Mouse (Mus musculus): ENCODE results near the gene Abcc6. TPM values are rescaled to one million over a fixed set of nuclear protein-coding genes. Genes with fewer than 3 reads are reported as not detected.

Gene Abcc6
- total and polyA plus RNA-seq, 3 experiments = 0.14 TPM; not detected in 2

DNA sequence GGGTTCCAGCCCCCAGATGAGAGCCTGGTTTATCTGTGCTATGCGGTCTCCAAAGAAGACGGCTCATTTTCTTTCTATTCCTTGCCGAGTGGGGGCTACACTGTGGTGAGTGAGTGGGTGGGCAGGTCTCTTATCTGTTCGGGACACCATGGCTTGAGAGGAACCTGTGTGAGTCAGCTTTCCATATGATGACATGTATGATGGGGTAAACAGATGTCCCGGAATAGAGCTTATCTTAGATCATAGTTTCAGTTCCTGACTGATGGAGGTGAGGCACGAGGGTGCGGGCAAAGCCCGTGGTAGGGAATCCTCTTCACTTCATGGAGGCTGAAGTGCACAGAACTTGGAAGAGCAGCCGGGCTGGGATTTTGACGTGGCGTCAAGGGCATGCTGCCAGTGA, 15.8 kb upstream of the Abcc6 start:
- no peak overlapping the region for H3K27ac ChIP-seq
- no peak overlapping the region for H3K4me3 ChIP-seq
- no peaks in the 10 kb centered on the region for H3K27me3 ChIP-seq (ENCODE audit: control insufficient read depth, insufficient read depth, low read length)
- DNase-seq = no peak
- no peaks in the 10 kb centered on the region for H3K36me3 ChIP-seq (ENCODE audit: control insufficient read depth, insufficient read depth, low read length)
- intact Hi-C loops (cut with DNase I) = no loop called here
- H3K9ac ChIP-seq (ENCODE audit: low read depth, low read length) = no peak overlapping the region
- no peaks in the 10 kb centered on the region for H3K79me2 ChIP-seq (replicated peaks; ENCODE audit: control insufficient read depth, insufficient read depth, low read length)
- 58% methylated on average over 11 of the region's 11 CpGs for WGBS
- TF ChIP-seq CTCF (IDR thresholded peaks at IDR 0.05) (no peak), EP300 (IDR thresholded peaks at IDR 0.05; ENCODE audit: insufficient read depth, low read depth, low read length) (no peak), POLR2A (IDR thresholded peaks at IDR 0.05; ENCODE audit: insufficient read depth, low read depth, low read length) (no peak)
- no peaks in the 10 kb centered on the region for H3K4me1 ChIP-seq (ENCODE audit: control insufficient read depth, insufficient read depth, low read length)

DNA sequence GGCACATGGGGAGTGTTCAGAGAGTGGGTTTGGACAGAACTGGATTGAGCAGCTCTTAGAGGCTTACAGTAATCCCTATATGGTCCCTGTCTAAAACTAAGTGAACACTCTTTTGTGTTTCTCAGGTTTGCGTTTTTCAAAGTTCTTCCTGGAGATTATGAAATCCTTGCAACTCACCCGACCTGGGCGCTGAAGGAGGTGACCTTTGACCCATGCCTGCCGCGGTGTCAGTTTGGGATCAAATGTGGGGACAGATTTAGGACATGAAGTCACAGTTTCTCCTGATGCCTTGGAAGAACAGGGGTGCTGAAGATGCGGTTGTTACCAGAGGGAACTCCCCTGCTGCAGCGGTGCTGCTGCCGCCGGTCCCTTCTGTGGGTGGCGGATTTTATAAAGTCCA, 14.0 kb upstream of the Abcc6 start:
- WGBS = 92% methylated on average over 10 of the region's 10 CpGs
- intact Hi-C loops (cut with DNase I) = no loop called here
- no peaks in the 10 kb centered on the region for H3K79me2 ChIP-seq (replicated peaks; ENCODE audit: control insufficient read depth, insufficient read depth, low read length)
- H3K4me1 ChIP-seq (ENCODE audit: control insufficient read depth, insufficient read depth, low read length) = no peaks in the 10 kb centered on the region
- H3K9ac ChIP-seq (ENCODE audit: low read depth, low read length) = no peak overlapping the region
- no peak for DNase-seq
- H3K4me3 ChIP-seq = no peak overlapping the region
- H3K36me3 ChIP-seq (ENCODE audit: control insufficient read depth, insufficient read depth, low read length) = no peaks in the 10 kb centered on the region
- H3K27me3 ChIP-seq (ENCODE audit: control insufficient read depth, insufficient read depth, low read length) = no peaks in the 10 kb centered on the region
- no peak overlapping the region for H3K27ac ChIP-seq
- TF ChIP-seq POLR2A (IDR thresholded peaks at IDR 0.05; ENCODE audit: insufficient read depth, low read depth, low read length) = no peak
- no peak for TF ChIP-seq CTCF (IDR thresholded peaks at IDR 0.05)
- no peak for TF ChIP-seq EP300 (IDR thresholded peaks at IDR 0.05; ENCODE audit: insufficient read depth, low read depth, low read length)

DNA sequence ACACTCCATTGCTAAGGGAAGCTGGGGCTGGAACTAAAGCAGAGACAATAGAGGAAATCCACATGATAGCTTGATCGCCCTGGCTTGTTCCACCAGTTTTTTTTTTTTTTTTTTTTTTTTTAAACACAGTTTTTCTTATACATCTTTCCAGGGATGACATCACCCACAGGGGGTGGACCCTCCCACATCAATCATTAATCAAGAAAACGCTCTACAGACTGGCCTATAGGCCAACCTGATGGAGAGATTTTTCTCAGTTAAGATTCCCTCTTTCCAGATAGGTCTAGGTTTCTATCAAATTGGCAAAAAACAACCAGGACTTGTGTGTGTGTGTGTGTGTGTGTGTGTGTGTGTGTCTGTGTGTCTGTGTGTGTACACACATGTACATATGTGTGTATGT, 9.8 kb upstream of the Abcc6 start:
- H3K9ac ChIP-seq (ENCODE audit: low read depth, low read length) = no peak overlapping the region
- H3K27ac ChIP-seq = no peak overlapping the region
- no peaks in the 10 kb centered on the region for H3K36me3 ChIP-seq (ENCODE audit: control insufficient read depth, insufficient read depth, low read length)
- intact Hi-C loops (cut with DNase I) = loop anchor here (10.0 kb wide), 1 partner anchor 205 kb away; the partner anchor contains the start of gene Grwd1
- DNase-seq = no peak
- H3K27me3 ChIP-seq (ENCODE audit: control insufficient read depth, insufficient read depth, low read length) = no peaks in the 10 kb centered on the region
- H3K4me3 ChIP-seq = no peak overlapping the region
- 71% methylated on average over 2 of the region's 2 CpGs for WGBS
- no peaks in the 10 kb centered on the region for H3K79me2 ChIP-seq (replicated peaks; ENCODE audit: control insufficient read depth, insufficient read depth, low read length)
- peaks cover 1% of the 10 kb centered on the region; the same call in 1 of the 2 replicates for H3K4me1 ChIP-seq (ENCODE audit: control insufficient read depth, insufficient read depth, low read length)
- TF ChIP-seq POLR2A (IDR thresholded peaks at IDR 0.05; ENCODE audit: insufficient read depth, low read depth, low read length) (no peak), EP300 (IDR thresholded peaks at IDR 0.05; ENCODE audit: insufficient read depth, low read depth, low read length) (no peak), CTCF (IDR thresholded peaks at IDR 0.05) (no peak)

DNA sequence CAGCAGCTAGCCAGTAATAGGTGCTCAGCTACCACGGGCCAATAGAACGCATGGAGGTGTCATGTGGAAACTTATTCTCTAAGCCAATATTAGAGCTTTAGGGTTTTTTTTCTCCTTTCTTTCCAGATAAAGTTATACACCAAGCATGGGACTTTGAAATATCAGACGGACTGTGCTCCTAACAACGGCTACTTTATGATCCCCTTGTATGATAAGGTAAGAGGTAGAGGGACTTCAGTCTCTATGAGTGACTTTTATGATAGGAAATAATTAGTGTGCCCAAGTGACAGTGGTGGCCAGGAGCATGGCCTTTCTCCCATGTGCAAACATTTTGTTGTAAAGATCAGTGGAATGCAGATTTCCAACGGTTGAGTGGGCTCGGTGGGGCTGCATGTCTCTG, 7.3 kb upstream of the Abcc6 start:
- Histone ChIP-seq H3K9ac (ENCODE audit: low read depth, low read length) (no peak overlapping the region), H3K27me3 (ENCODE audit: control insufficient read depth, insufficient read depth, low read length) (no peaks in the 10 kb centered on the region), H3K27ac (no peak overlapping the region), H3K79me2 (replicated peaks; ENCODE audit: control insufficient read depth, insufficient read depth, low read length) (peaks cover 2% of the 10 kb centered on the region), H3K4me1 (ENCODE audit: control insufficient read depth, insufficient read depth, low read length) (peaks cover 5% of the 10 kb centered on the region; the same call in 1 of the 2 replicates), H3K36me3 (ENCODE audit: control insufficient read depth, insufficient read depth, low read length) (no peaks in the 10 kb centered on the region), H3K4me3 (no peak overlapping the region)
- TF ChIP-seq POLR2A (IDR thresholded peaks at IDR 0.05; ENCODE audit: insufficient read depth, low read depth, low read length) (no peak), EP300 (IDR thresholded peaks at IDR 0.05; ENCODE audit: insufficient read depth, low read depth, low read length) (no peak), CTCF (IDR thresholded peaks at IDR 0.05) (no peak)
- intact Hi-C loops (cut with DNase I) = loop anchor here (10.0 kb wide), 1 partner anchor 203 kb away; the partner anchor contains the start of gene Grwd1
- DNase-seq = no peak
- WGBS = 89% methylated on average over 6 of the region's 6 CpGs

DNA sequence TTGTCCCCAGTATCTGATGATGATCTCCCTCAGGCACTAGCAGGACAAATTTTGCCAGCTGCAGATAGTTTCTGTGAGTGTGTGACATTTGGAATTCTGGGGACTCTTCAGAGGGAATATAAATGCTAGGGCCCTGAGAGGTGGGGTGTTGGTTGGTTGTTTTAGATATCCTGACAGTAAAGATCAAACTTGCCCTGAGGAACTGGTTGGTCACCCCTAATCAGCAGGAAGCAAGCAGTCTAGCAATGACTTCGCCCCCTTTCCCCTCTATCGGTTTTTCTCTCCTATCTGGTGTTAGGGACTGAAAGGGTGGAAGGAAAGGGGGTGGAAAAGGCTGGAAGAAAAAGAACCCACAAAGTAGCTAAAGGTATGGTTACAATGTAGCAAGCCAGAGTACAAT, 5.4 kb upstream of the Abcc6 start:
- Histone ChIP-seq H3K36me3 (ENCODE audit: control insufficient read depth, insufficient read depth, low read length) (no peaks in the 10 kb centered on the region), H3K9ac (ENCODE audit: low read depth, low read length) (no peak overlapping the region), H3K4me3 (no peak overlapping the region), H3K4me1 (ENCODE audit: control insufficient read depth, insufficient read depth, low read length) (peaks cover 5% of the 10 kb centered on the region; the same call in 1 of the 2 replicates), H3K79me2 (replicated peaks; ENCODE audit: control insufficient read depth, insufficient read depth, low read length) (peaks cover 2% of the 10 kb centered on the region), H3K27ac (no peak overlapping the region), H3K27me3 (ENCODE audit: control insufficient read depth, insufficient read depth, low read length) (no peaks in the 10 kb centered on the region)
- 50% methylated on average over 2 of the region's 2 CpGs for WGBS
- no peak for DNase-seq
- TF ChIP-seq CTCF (IDR thresholded peaks at IDR 0.05) (no peak), POLR2A (IDR thresholded peaks at IDR 0.05; ENCODE audit: insufficient read depth, low read depth, low read length) (no peak), EP300 (IDR thresholded peaks at IDR 0.05; ENCODE audit: insufficient read depth, low read depth, low read length) (no peak)
- intact Hi-C loops (cut with DNase I) = loop anchor here (10.0 kb wide), 1 partner anchor 201 kb away; the partner anchor contains the start of gene Grwd1

DNA sequence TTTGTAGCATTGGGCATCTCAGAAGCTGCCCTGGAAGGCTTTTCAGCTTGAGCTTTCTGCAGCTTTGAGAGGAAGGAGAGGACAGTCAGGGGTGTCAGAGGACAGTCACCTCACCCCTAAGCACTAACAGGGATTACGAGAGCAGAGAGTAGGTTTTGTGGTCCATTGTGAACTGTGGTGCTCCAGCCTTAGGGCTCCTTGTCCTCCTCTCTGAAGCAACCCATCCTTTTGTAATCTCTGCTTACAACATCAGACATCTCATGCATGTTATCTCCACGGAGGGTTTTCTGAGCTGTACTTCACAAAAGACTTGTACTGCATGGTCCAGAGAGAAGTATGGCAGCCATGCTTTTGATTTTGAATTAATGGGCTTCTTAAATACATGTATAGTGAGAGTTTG, 4.9 kb upstream of the Abcc6 start:
- no peaks in the 10 kb centered on the region for H3K27me3 ChIP-seq (ENCODE audit: control insufficient read depth, insufficient read depth, low read length)
- intact Hi-C loops (cut with DNase I) = loop anchor here (10.0 kb wide), 1 partner anchor 200 kb away; the partner anchor contains the start of gene Grwd1

More for the DNA sequence above, 4.9 kb upstream of the Abcc6 start:
- Histone ChIP-seq H3K79me2 (replicated peaks; ENCODE audit: control insufficient read depth, insufficient read depth, low read length) (peaks cover 2% of the 10 kb centered on the region), H3K27ac (no peak overlapping the region), H3K36me3 (ENCODE audit: control insufficient read depth, insufficient read depth, low read length) (no peaks in the 10 kb centered on the region), H3K4me1 (ENCODE audit: control insufficient read depth, insufficient read depth, low read length) (peaks cover 5% of the 10 kb centered on the region; the same call in 1 of the 2 replicates), H3K9ac (ENCODE audit: low read depth, low read length) (no peak overlapping the region; the same call in 1 of the 2 replicates), H3K4me3 (no peak overlapping the region)
- TF ChIP-seq POLR2A (IDR thresholded peaks at IDR 0.05; ENCODE audit: insufficient read depth, low read depth, low read length) = no peak
- TF ChIP-seq EP300 (IDR thresholded peaks at IDR 0.05; ENCODE audit: insufficient read depth, low read depth, low read length) = no peak
- no peak for TF ChIP-seq CTCF (IDR thresholded peaks at IDR 0.05)
- 75% methylated on average over 2 of the region's 2 CpGs for WGBS
- no peak for DNase-seq
